21 mouse cellular contexts compared by ENCODE assay signal in genomic region chrX:11255564-11256360, GRCm38 (mm10). TPM values are rescaled to one million over a fixed set of nuclear protein-coding genes. Genes with fewer than 3 reads are reported as not detected.
DNase-seq lines count a peak whose midpoint lies in the region; ATAC-seq and TF ChIP-seq lines count a peak whose summit lies in the region.
"Had no signal": no experiment of that assay in that cellular context is flagged by ENCODE, and none has a peak within 500 bp of the region (broad histone marks: within the 10 kb centered on the region; RNA-seq: fewer than 3 reads in every experiment).

No protein-coding gene starts in this region.

- DNase-seq in kidney, postnatal 36 days, result no peak
- DNase-seq in neural tube, embryonic 10.5 days (ENCODE audit: extremely low spot score, low spot score), result peak; percentile 20
- peak; percentile 50 for DNase-seq in limb, embryonic 14.5 days (ENCODE audit: low spot score)
- DNase-seq in liver, embryonic 11.5 days (ENCODE audit: low spot score), result no peak
- DNase-seq: cerebellum, adult 11 months; gastrocnemius, postnatal 14 days; heart, postnatal 36 days; layer of hippocampus, adult 9-11 months; liver, embryonic 13.5 days; right cerebral cortex, postnatal 4 days; thymus, adult 18-20 months had no signal

- peaks cover 3% of the 10 kb centered on the region; the same call in 1 of the 2 replicates for H3K27me3 ChIP-seq in kidney, embryonic 14.5 days (ENCODE audit: control insufficient read depth, insufficient read depth, low read length)
- H3K27me3 ChIP-seq in neural tube, embryonic 15.5 days (replicated peaks), result no peaks in the 10 kb centered on the region
- H3K27me3 ChIP-seq in embryonic facial prominence, embryonic 12.5 days, result peaks cover 5% of the 10 kb centered on the region; the same call in 1 of the 2 replicates
- H3K27me3 ChIP-seq in limb, embryonic 14.5 days (ENCODE audit: control insufficient read depth, insufficient read depth, low read length), result no peaks in the 10 kb centered on the region
- no peaks in the 10 kb centered on the region; the same call in 1 of the 2 replicates for H3K27me3 ChIP-seq in hindbrain, embryonic 16.5 days (replicated peaks; ENCODE audit: control insufficient read depth, insufficient read depth, low read length)
- peaks cover 3% of the 10 kb centered on the region; the same call in 1 of the 2 replicates for H3K27me3 ChIP-seq in liver, embryonic 11.5 days (replicated peaks; ENCODE audit: control insufficient read depth, insufficient read depth, low read length)
- H3K27me3 ChIP-seq: liver, embryonic 13.5 days; neural tube, embryonic 12.5 days had no signal

- peak; percentile 81 for ATAC-seq in kidney, embryonic 14.5 days (ENCODE audit: low FRiP score, low TSS enrichment)
- no peak for ATAC-seq in neural tube, embryonic 15.5 days (ENCODE audit: low FRiP score)
- no peak for ATAC-seq in embryonic facial prominence, embryonic 12.5 days (ENCODE audit: insufficient number of reproducible peaks, insufficient read depth, low FRiP score, low TSS enrichment)
- no peak for ATAC-seq in limb, embryonic 14.5 days (ENCODE audit: low FRiP score, low read depth)
- ATAC-seq in hindbrain, embryonic 16.5 days, result no peak
- no peak for ATAC-seq in liver, embryonic 11.5 days (replicated peaks; ENCODE audit: low FRiP score)
- ATAC-seq: midbrain, embryonic 16.5 days had no signal

- H3K9me3 ChIP-seq in kidney, embryonic 14.5 days (ENCODE audit: control insufficient read depth, low read length), result no peaks in the 10 kb centered on the region
- H3K9me3 ChIP-seq in neural tube, embryonic 15.5 days (replicated peaks), result no peaks in the 10 kb centered on the region
- H3K9me3 ChIP-seq in embryonic facial prominence, embryonic 12.5 days, result no peaks in the 10 kb centered on the region
- no peaks in the 10 kb centered on the region for H3K9me3 ChIP-seq in limb, embryonic 14.5 days (ENCODE audit: control insufficient read depth, low read length)
- H3K9me3 ChIP-seq in hindbrain, embryonic 16.5 days (ENCODE audit: control insufficient read depth, low read length), result no peaks in the 10 kb centered on the region
- H3K9me3 ChIP-seq in liver, embryonic 11.5 days (ENCODE audit: control insufficient read depth, low read length), result no peaks in the 10 kb centered on the region
- H3K9me3 ChIP-seq: G1E; heart, embryonic 10.5 days; liver, embryonic 13.5 days; neural tube, embryonic 12.5 days had no signal

- peaks cover 7% of the 10 kb centered on the region; the same call in 1 of the 2 replicates for H3K4me1 ChIP-seq in kidney, embryonic 14.5 days (ENCODE audit: control insufficient read depth, insufficient read depth, low read length)
- H3K4me1 ChIP-seq in neural tube, embryonic 15.5 days, result no peaks in the 10 kb centered on the region
- peaks cover 9% of the 10 kb centered on the region; the same call in 1 of the 2 replicates for H3K4me1 ChIP-seq in embryonic facial prominence, embryonic 12.5 days
- H3K4me1 ChIP-seq in limb, embryonic 14.5 days (ENCODE audit: control insufficient read depth, insufficient read depth, low read length), result peaks cover 10% of the 10 kb centered on the region; the same call in 1 of the 2 replicates
- no peaks in the 10 kb centered on the region for H3K4me1 ChIP-seq in hindbrain, embryonic 16.5 days (ENCODE audit: control insufficient read depth, insufficient read depth, low read depth, low read length)
- H3K4me1 ChIP-seq in liver, embryonic 11.5 days (replicated peaks; ENCODE audit: control insufficient read depth, insufficient read depth, low read length), result no peaks in the 10 kb centered on the region
- H3K4me1 ChIP-seq: liver, embryonic 13.5 days; neural tube, embryonic 12.5 days had no signal

- H3K9ac ChIP-seq in kidney, embryonic 14.5 days (ENCODE audit: low read depth, low read length), result no peak overlapping the region
- H3K9ac ChIP-seq in neural tube, embryonic 15.5 days (replicated peaks), result no peak overlapping the region
- H3K9ac ChIP-seq in embryonic facial prominence, embryonic 12.5 days, result no peak overlapping the region
- no peak overlapping the region for H3K9ac ChIP-seq in limb, embryonic 14.5 days (ENCODE audit: low read depth, low read length, severe bottlenecking)
- H3K9ac ChIP-seq in hindbrain, embryonic 16.5 days (ENCODE audit: low read depth, low read length), result no peak overlapping the region
- no peak overlapping the region for H3K9ac ChIP-seq in liver, embryonic 11.5 days (ENCODE audit: low read depth, low read length)
- H3K9ac ChIP-seq: liver, embryonic 13.5 days; neural tube, embryonic 12.5 days had no signal

- H3K36me3 ChIP-seq in kidney, embryonic 14.5 days (ENCODE audit: control insufficient read depth, insufficient read depth, low read length), result no peaks in the 10 kb centered on the region
- H3K36me3 ChIP-seq in neural tube, embryonic 15.5 days, result no peaks in the 10 kb centered on the region
- H3K36me3 ChIP-seq in embryonic facial prominence, embryonic 12.5 days, result no peaks in the 10 kb centered on the region
- H3K36me3 ChIP-seq in limb, embryonic 14.5 days (ENCODE audit: control insufficient read depth, insufficient read depth, low read length), result no peaks in the 10 kb centered on the region
- H3K36me3 ChIP-seq in hindbrain, embryonic 16.5 days (ENCODE audit: control insufficient read depth, insufficient read depth, low read length), result no peaks in the 10 kb centered on the region
- H3K36me3 ChIP-seq in liver, embryonic 11.5 days (ENCODE audit: control insufficient read depth, insufficient read depth, low read length), result no peaks in the 10 kb centered on the region
- H3K36me3 ChIP-seq: G1E; heart, embryonic 10.5 days; liver, embryonic 13.5 days; neural tube, embryonic 12.5 days had no signal

- WGBS in kidney, embryonic 14.5 days, result 38% methylated on average over 8 of the region's 8 CpGs
- 61% methylated on average over 8 of the region's 8 CpGs for WGBS in neural tube, embryonic 15.5 days
- 38% methylated on average over 8 of the region's 8 CpGs for WGBS in embryonic facial prominence, embryonic 12.5 days
- 41% methylated on average over 8 of the region's 8 CpGs for WGBS in limb, embryonic 14.5 days
- 66% methylated on average over 8 of the region's 8 CpGs for WGBS in hindbrain, embryonic 16.5 days
- 56% methylated on average over 8 of the region's 8 CpGs for WGBS in liver, embryonic 11.5 days

- H3K4me2 ChIP-seq in kidney, embryonic 14.5 days (replicated peaks; ENCODE audit: low read depth, low read length), result no peak overlapping the region
- H3K4me2 ChIP-seq in neural tube, embryonic 15.5 days, result no peak overlapping the region
- no peak overlapping the region for H3K4me2 ChIP-seq in embryonic facial prominence, embryonic 12.5 days (replicated peaks)
- H3K4me2 ChIP-seq in limb, embryonic 14.5 days (replicated peaks; ENCODE audit: low read depth, low read length, severe bottlenecking), result no peak overlapping the region
- no peak overlapping the region for H3K4me2 ChIP-seq in hindbrain, embryonic 16.5 days (ENCODE audit: low read length)
- no peak overlapping the region for H3K4me2 ChIP-seq in liver, embryonic 11.5 days
- H3K4me2 ChIP-seq: liver, embryonic 13.5 days; neural tube, embryonic 12.5 days had no signal

- no peak for TF ChIP-seq POLR2A in limb, embryonic 14.5 days (IDR thresholded peaks at IDR 0.05; ENCODE audit: borderline replicate concordance, extremely low read depth, insufficient read depth, insufficient read length)

- no peak overlapping the region for H3K4me3 ChIP-seq in kidney, embryonic 14.5 days (ENCODE audit: low read length)
- no peak overlapping the region for H3K4me3 ChIP-seq in neural tube, embryonic 15.5 days (replicated peaks)
- no peak overlapping the region for H3K4me3 ChIP-seq in embryonic facial prominence, embryonic 12.5 days
- no peak overlapping the region for H3K4me3 ChIP-seq in limb, embryonic 14.5 days (replicated peaks; ENCODE audit: low read length)
- H3K4me3 ChIP-seq in hindbrain, embryonic 16.5 days (ENCODE audit: low read length), result no peak overlapping the region
- no peak overlapping the region for H3K4me3 ChIP-seq in liver, embryonic 11.5 days (ENCODE audit: low read depth, low read length)
- H3K4me3 ChIP-seq: heart, embryonic 10.5 days; liver, embryonic 13.5 days; neural tube, embryonic 12.5 days had no signal

- H3K27ac ChIP-seq in kidney, embryonic 14.5 days (ENCODE audit: low read depth, low read length), result peak overlapping the region; percentile 59; the same call in 1 of the 2 replicates
- H3K27ac ChIP-seq in neural tube, embryonic 15.5 days (replicated peaks), result no peak overlapping the region
- 0 out of 2 replicates have a peak overlapping the region, but pooled peaks have one; percentile 23 for H3K27ac ChIP-seq in embryonic facial prominence, embryonic 12.5 days
- H3K27ac ChIP-seq in limb, embryonic 14.5 days (replicated peaks; ENCODE audit: low read depth, low read length), result no peak overlapping the region
- H3K27ac ChIP-seq in hindbrain, embryonic 16.5 days (ENCODE audit: low read depth, low read length), result no peak overlapping the region
- H3K27ac ChIP-seq in liver, embryonic 11.5 days (ENCODE audit: low read depth, low read length), result no peak overlapping the region
- H3K27ac ChIP-seq: heart, embryonic 10.5 days; liver, embryonic 13.5 days; macrophage; neural tube, embryonic 12.5 days had no signal

RNA-seq across cellular contexts. Expression of gene H2al1a, which starts 43.3 kb away (rescaled TPM):
- not detected in 2 replicates for polyA plus RNA-seq in kidney, embryonic 14.5 days (2014; fragmentation: Nextera tagmentation; extraction: Ambion mirVana)
- polyA plus RNA-seq in neural tube, embryonic 15.5 days (2015; fragmentation: Nextera tagmentation; extraction: Ambion mirVana), result not detected in 2 replicates
- polyA plus RNA-seq in embryonic facial prominence, embryonic 12.5 days (2016; fragmentation: Nextera tagmentation; extraction: Ambion mirVana), result not detected in 2 replicates
- polyA plus RNA-seq in limb, embryonic 14.5 days (2012; rRNA removed), result not detected in 2 replicates
- not detected in 2 replicates for polyA plus RNA-seq in limb, embryonic 14.5 days (2014; fragmentation: Nextera tagmentation; extraction: Ambion mirVana)
- not detected in 2 replicates for polyA plus RNA-seq in hindbrain, embryonic 16.5 days (2015; fragmentation: Nextera tagmentation; extraction: Ambion mirVana)
- not detected in 2 replicates for polyA plus RNA-seq in liver, embryonic 11.5 days (2014; fragmentation: Nextera tagmentation; extraction: Ambion mirVana)
- polyA plus RNA-seq: C2C12; G1E; heart, embryonic 10.5 days; liver, embryonic 13.5 days; macrophage; midbrain, embryonic 16.5 days; neural tube, embryonic 12.5 days had no signal

RNA-seq across cellular contexts. Expression of gene H2al1b, which starts 46.5 kb away (rescaled TPM):
- polyA plus RNA-seq in kidney, embryonic 14.5 days (2014; fragmentation: Nextera tagmentation; extraction: Ambion mirVana), result not detected in 2 replicates
- not detected in 2 replicates for polyA plus RNA-seq in neural tube, embryonic 15.5 days (2015; fragmentation: Nextera tagmentation; extraction: Ambion mirVana)
- not detected in 2 replicates for polyA plus RNA-seq in embryonic facial prominence, embryonic 12.5 days (2016; fragmentation: Nextera tagmentation; extraction: Ambion mirVana)
- not detected in 2 replicates for polyA plus RNA-seq in limb, embryonic 14.5 days (2012; rRNA removed)
- polyA plus RNA-seq in limb, embryonic 14.5 days (2014; fragmentation: Nextera tagmentation; extraction: Ambion mirVana), result not detected in 2 replicates
- polyA plus RNA-seq in hindbrain, embryonic 16.5 days (2015; fragmentation: Nextera tagmentation; extraction: Ambion mirVana), result not detected in 2 replicates
- not detected in 2 replicates for polyA plus RNA-seq in liver, embryonic 11.5 days (2014; fragmentation: Nextera tagmentation; extraction: Ambion mirVana)
- polyA plus RNA-seq: C2C12; G1E; heart, embryonic 10.5 days; liver, embryonic 13.5 days; macrophage; midbrain, embryonic 16.5 days; neural tube, embryonic 12.5 days had no signal

RNA-seq across cellular contexts. Expression of gene H2al1c, which starts 49.7 kb away (rescaled TPM):
- polyA plus RNA-seq in kidney, embryonic 14.5 days (2014; fragmentation: Nextera tagmentation; extraction: Ambion mirVana), result not detected in 2 replicates
- not detected in 2 replicates for polyA plus RNA-seq in neural tube, embryonic 15.5 days (2015; fragmentation: Nextera tagmentation; extraction: Ambion mirVana)
- not detected in 2 replicates for polyA plus RNA-seq in embryonic facial prominence, embryonic 12.5 days (2016; fragmentation: Nextera tagmentation; extraction: Ambion mirVana)
- not detected in 2 replicates for polyA plus RNA-seq in limb, embryonic 14.5 days (2012; rRNA removed)
- not detected in 2 replicates for polyA plus RNA-seq in limb, embryonic 14.5 days (2014; fragmentation: Nextera tagmentation; extraction: Ambion mirVana)
- polyA plus RNA-seq in hindbrain, embryonic 16.5 days (2015; fragmentation: Nextera tagmentation; extraction: Ambion mirVana), result not detected in 2 replicates
- not detected in 2 replicates for polyA plus RNA-seq in liver, embryonic 11.5 days (2014; fragmentation: Nextera tagmentation; extraction: Ambion mirVana)
- polyA plus RNA-seq: C2C12; G1E; heart, embryonic 10.5 days; liver, embryonic 13.5 days; macrophage; midbrain, embryonic 16.5 days; neural tube, embryonic 12.5 days had no signal

RNA-seq across cellular contexts. Expression of gene H2al1d, which starts 52.9 kb away (rescaled TPM):
- polyA plus RNA-seq in kidney, embryonic 14.5 days (2014; fragmentation: Nextera tagmentation; extraction: Ambion mirVana), result not detected in 2 replicates
- not detected in 2 replicates for polyA plus RNA-seq in neural tube, embryonic 15.5 days (2015; fragmentation: Nextera tagmentation; extraction: Ambion mirVana)
- polyA plus RNA-seq in embryonic facial prominence, embryonic 12.5 days (2016; fragmentation: Nextera tagmentation; extraction: Ambion mirVana), result not detected in 2 replicates
- not detected in 2 replicates for polyA plus RNA-seq in limb, embryonic 14.5 days (2012; rRNA removed)
- polyA plus RNA-seq in limb, embryonic 14.5 days (2014; fragmentation: Nextera tagmentation; extraction: Ambion mirVana), result not detected in 2 replicates
- polyA plus RNA-seq in hindbrain, embryonic 16.5 days (2015; fragmentation: Nextera tagmentation; extraction: Ambion mirVana), result not detected in 2 replicates
- not detected in 2 replicates for polyA plus RNA-seq in liver, embryonic 11.5 days (2014; fragmentation: Nextera tagmentation; extraction: Ambion mirVana)
- polyA plus RNA-seq: C2C12; G1E; heart, embryonic 10.5 days; liver, embryonic 13.5 days; macrophage; midbrain, embryonic 16.5 days; neural tube, embryonic 12.5 days had no signal

RNA-seq across cellular contexts. Expression of gene H2al1e, which starts 56.0 kb away (rescaled TPM):
- polyA plus RNA-seq in kidney, embryonic 14.5 days (2014; fragmentation: Nextera tagmentation; extraction: Ambion mirVana), result not detected in 2 replicates
- not detected in 2 replicates for polyA plus RNA-seq in neural tube, embryonic 15.5 days (2015; fragmentation: Nextera tagmentation; extraction: Ambion mirVana)
- not detected in 2 replicates for polyA plus RNA-seq in embryonic facial prominence, embryonic 12.5 days (2016; fragmentation: Nextera tagmentation; extraction: Ambion mirVana)
- polyA plus RNA-seq in limb, embryonic 14.5 days (2012; rRNA removed), result not detected in 2 replicates
- polyA plus RNA-seq in limb, embryonic 14.5 days (2014; fragmentation: Nextera tagmentation; extraction: Ambion mirVana), result not detected in 2 replicates
- polyA plus RNA-seq in hindbrain, embryonic 16.5 days (2015; fragmentation: Nextera tagmentation; extraction: Ambion mirVana), result not detected in 2 replicates
- not detected in 2 replicates for polyA plus RNA-seq in liver, embryonic 11.5 days (2014; fragmentation: Nextera tagmentation; extraction: Ambion mirVana)
- polyA plus RNA-seq: C2C12; G1E; heart, embryonic 10.5 days; liver, embryonic 13.5 days; macrophage; midbrain, embryonic 16.5 days; neural tube, embryonic 12.5 days had no signal

Comparison
In these comparisons a context has a peak if more than half of its experiments do, and no peak if none do; other contexts are left out.
1. H3K27ac ChIP-seq: peak in kidney, embryonic 14.5 days (single experiment) and embryonic facial prominence, embryonic 12.5 days (single experiment); none in neural tube, embryonic 15.5 days (single experiment), limb, embryonic 14.5 days (single experiment), hindbrain, embryonic 16.5 days (single experiment) and liver, embryonic 11.5 days (single experiment).
2. DNase-seq: peak in neural tube, embryonic 10.5 days (single experiment) and limb, embryonic 14.5 days (single experiment); none in kidney, postnatal 36 days (0 of 2) and liver, embryonic 11.5 days (single experiment).